Mouse (Mus musculus) forebrain, postnatal 0 days (tissue): ENCODE measurements at regions not wholly inside any gene's neighbourhood (a gene's known extent, or its start where the extent isn't known, plus 50 kb on each side); places are given as distances from the start of the nearest gene placed in this dataset.

ENCODE experiments used
- ATAC-seq: fragments of 200-750 bp; cut with Nextera tagmentation; 2 replicates; pipeline ENCODE4 v1.8.0; 2017; ENCODE audit warnings: mild to moderate bottlenecking, moderate library complexity
- DNase-seq: peaks from one replicate; pipeline ENCODE4 v3.0.0-alpha.2; 2015
- H3K27ac ChIP-seq: fragments of 300-500 bp; sonication (generic); 2 replicates; pipeline ENCODE4 v1.5.1; 2014; ENCODE audit warnings: low read depth, mild to moderate bottlenecking, antibody characterized with exemption, low read length, moderate library complexity, mixed read lengths
- H3K27me3 ChIP-seq: fragments of 300-500 bp; sonication (generic); 2 replicates; pipeline ENCODE4 v1.6.1; 2014; ENCODE audit warnings: mild to moderate bottlenecking, low read length, mixed read lengths; ENCODE audit not compliant: insufficient read depth
- H3K36me3 ChIP-seq: fragments of 300-500 bp; sonication (generic); 2 replicates; pipeline ENCODE4 v1.6.1; 2014; ENCODE audit warnings: mild to moderate bottlenecking, moderate library complexity; ENCODE audit not compliant: insufficient read depth
- H3K4me1 ChIP-seq: fragments of 300-500 bp; sonication (generic); 2 replicates; pipeline ENCODE4 v1.6.1; 2014; ENCODE audit warnings: antibody characterized with exemption; ENCODE audit not compliant: insufficient read depth
- H3K4me2 ChIP-seq: fragments of 300-500 bp; sonication (generic); 2 replicates; pipeline ENCODE4 v1.6.1; 2014; ENCODE audit warnings: low read depth, mild to moderate bottlenecking, moderate library complexity
- H3K4me3 ChIP-seq: fragments of 300-500 bp; sonication (generic); 2 replicates; pipeline ENCODE4 v1.5.1; 2014; ENCODE audit warnings: low read depth, low read length, mixed read lengths
- H3K9ac ChIP-seq: fragments of 300-500 bp; sonication (generic); 2 replicates; pipeline ENCODE4 v1.6.1; 2014; ENCODE audit warnings: mild to moderate bottlenecking
- H3K9me3 ChIP-seq: fragments of 300-500 bp; sonication (generic); 2 replicates; pipeline ENCODE4 v1.6.1; 2016; ENCODE audit warnings: low read length
- CTCF ChIP-seq: sonication (generic); IDR thresholded peaks from 2 replicates; pipeline ENCODE4 v1.5.1; 2016; ENCODE audit warnings: antibody characterized with exemption, control low read depth, low read depth
- WGBS: fragments of 180-500 bp; shearing (Covaris S2); extraction: QIAGEN DNeasy Blood & Tissue Kit; methylation state at CpG from one replicate; pipeline ENCODE4 v1.1.7; 2014; 5-methylcytosine and 5-hydroxymethylcytosine counted together

DNA sequence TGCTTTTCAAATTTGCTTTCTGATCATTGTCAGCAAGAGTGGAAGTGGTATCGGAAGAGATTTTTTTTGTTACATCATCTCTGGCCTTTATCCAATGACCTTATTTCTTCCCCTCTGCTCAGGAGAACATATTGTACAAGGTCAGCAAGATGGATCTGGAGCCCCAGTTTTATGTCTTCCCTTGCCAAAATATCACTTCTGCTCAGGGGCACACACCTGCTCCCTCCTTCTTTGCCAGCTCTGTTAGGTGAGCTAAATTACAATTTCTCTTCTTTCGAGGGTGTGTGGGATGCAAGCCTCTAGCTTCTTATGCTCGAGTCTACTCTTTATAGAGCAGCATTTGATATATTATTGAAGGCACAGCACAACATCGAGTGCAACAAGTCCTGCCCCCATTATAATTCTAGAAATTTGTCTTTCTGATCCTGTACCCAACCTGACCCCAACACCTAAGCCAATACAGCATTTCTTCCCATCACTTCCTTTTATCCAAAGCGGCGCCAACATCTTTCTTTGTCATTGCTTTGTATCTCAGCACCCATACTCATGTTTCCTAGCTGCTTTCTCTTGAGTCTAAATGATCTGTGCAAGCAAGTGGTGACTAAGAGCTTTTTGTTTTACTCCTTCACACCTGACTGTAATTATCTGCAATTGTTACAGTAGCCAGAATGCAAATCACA, 263.1 kb upstream of the Crbn start:
- ATAC-seq (no peak), DNase-seq (no peak)
- 88% methylated on average over 6 of the region's 6 CpGs for WGBS
- Histone ChIP-seq H3K4me1 (no peaks in the 10 kb centered on the region), H3K9ac (no peak overlapping the region), H3K9me3 (no peaks in the 10 kb centered on the region), H3K27ac (no peak overlapping the region), H3K4me3 (no peak overlapping the region), H3K36me3 (no peaks in the 10 kb centered on the region), H3K4me2 (no peak overlapping the region), H3K27me3 (no peaks in the 10 kb centered on the region)
- TF ChIP-seq CTCF: no peak

DNA sequence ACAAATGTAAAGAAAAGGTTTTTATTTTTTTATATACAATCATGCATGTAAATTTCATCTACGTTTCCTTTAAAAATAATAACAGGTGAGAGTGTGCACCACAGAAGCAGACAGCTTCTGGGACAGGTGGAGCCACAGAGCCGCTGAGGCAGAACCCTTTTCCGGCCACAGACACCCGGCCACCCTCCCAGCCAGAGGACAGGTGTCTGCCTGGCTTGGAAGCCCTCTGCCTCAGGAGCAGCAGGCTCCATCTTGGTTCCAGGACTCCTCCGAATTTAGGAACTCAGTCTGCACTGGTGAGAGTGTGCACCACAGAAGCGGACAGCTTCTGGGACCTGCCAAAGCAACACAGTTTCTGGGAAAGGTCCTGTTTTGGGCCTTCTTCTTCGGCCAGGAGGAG, 270.6 kb upstream of the Crbn start:
- Histone ChIP-seq H3K36me3 (no peaks in the 10 kb centered on the region), H3K4me1 (no peaks in the 10 kb centered on the region), H3K9me3 (no peaks in the 10 kb centered on the region), H3K4me2 (no peak overlapping the region), H3K4me3 (no peak overlapping the region), H3K9ac (no peak overlapping the region), H3K27ac (no peak overlapping the region), H3K27me3 (no peaks in the 10 kb centered on the region)
- ATAC-seq: no peak
- DNase-seq: no peak
- 87% methylated on average over 7 of the region's 7 CpGs for WGBS
- no peak for TF ChIP-seq CTCF

DNA sequence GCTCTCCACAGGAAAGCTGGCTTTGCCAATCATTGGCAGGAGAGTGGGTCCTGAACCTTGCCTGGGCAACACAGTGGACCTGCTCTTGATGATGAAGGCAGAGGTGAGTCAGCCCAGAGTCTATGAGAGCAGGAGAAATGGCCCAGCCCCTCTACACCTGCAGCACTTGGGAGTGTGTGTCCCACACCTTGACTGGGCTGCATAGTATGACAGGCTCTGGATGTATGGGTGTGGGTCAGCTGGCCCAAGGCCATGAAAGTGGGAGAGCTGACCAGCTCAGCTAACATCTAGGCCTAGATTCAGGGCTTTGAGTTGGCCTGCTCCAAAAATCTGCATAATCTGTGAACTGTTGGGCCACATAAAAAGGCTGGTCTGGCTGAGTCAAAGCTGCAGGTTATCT, 292.7 kb upstream of the Crbn start:
- no peak for ATAC-seq

DNA sequence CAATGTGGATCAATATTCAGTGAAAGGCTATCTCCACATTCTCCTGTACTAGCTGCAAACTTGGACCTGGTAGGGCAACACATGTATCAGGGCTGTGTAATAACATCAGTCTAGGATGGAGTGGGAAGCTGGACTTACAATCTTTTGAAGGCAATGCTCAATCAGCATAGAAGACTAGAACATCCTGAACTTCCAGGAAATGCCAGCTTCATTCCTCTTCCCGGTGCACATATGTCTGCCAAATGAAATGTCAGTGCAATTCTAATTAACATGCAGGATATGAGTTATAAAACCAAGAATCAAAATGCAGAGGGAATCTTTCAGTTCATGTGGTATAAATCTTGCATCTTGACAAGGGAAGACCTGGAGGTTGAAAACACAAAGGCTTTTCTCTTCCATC, 328.8 kb upstream of the Crbn start:
- ATAC-seq: no peak
- Histone ChIP-seq H3K9ac (no peak overlapping the region), H3K9me3 (no peaks in the 10 kb centered on the region), H3K4me2 (no peak overlapping the region), H3K27me3 (no peaks in the 10 kb centered on the region), H3K4me3 (no peak overlapping the region), H3K36me3 (no peaks in the 10 kb centered on the region), H3K27ac (no peak overlapping the region), H3K4me1 (no peaks in the 10 kb centered on the region)
- DNase-seq: no peak
- TF ChIP-seq CTCF: no peak
- 61% methylated on average over 1 of the region's 1 CpGs for WGBS

More for the DNA sequence above, 292.7 kb upstream of the Crbn start:
- Histone ChIP-seq H3K4me3 (no peak overlapping the region), H3K27ac (no peak overlapping the region), H3K4me2 (no peak overlapping the region), H3K9me3 (no peaks in the 10 kb centered on the region), H3K9ac (no peak overlapping the region), H3K4me1 (no peaks in the 10 kb centered on the region), H3K27me3 (no peaks in the 10 kb centered on the region), H3K36me3 (no peaks in the 10 kb centered on the region)
- no peak for TF ChIP-seq CTCF
- DNase-seq: no peak

DNA sequence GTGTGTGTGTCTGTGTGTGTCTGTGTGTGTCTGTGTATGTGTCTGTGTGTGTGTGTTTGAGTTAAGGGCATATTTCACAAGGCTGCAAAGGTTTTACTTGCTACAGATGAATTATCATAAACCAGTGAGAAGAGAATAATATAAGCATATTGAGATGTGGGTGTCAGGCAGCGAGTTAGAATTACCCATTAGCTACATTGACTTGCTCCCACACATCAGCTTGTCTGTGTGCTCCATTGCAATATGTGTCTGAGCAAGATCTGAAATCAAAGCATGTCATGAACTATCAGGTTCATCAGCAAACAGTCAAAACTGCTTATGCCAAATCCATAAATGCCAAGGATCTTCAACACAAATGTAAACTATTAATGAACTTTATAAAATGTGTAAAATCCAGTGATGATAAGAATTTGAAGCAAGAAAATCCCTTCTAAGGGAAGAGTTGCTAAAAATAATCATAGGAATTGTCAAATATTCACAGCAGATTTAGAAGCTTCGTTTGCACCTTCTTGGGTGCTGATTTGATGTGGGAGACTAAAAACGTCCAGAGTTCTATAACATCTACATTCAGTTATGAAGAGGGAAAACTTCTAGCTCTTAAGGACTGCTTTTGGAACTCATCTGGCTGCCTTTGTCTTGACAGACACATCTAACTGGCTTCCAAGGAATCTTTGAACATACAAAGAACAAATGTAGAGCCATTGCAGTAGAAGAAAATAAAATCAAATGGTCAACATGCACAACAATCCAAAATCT, 361.7 kb upstream of the Lrrn1 start:
- ATAC-seq: no peak
- 66% methylated on average over 3 of the region's 3 CpGs for WGBS
- Histone ChIP-seq H3K4me1 (no peaks in the 10 kb centered on the region), H3K27me3 (no peaks in the 10 kb centered on the region), H3K4me2 (no peak overlapping the region), H3K9me3 (no peaks in the 10 kb centered on the region), H3K36me3 (no peaks in the 10 kb centered on the region), H3K9ac (no peak overlapping the region), H3K4me3 (no peak overlapping the region), H3K27ac (no peak overlapping the region)
- no peak for DNase-seq
- TF ChIP-seq CTCF: no peak

DNA sequence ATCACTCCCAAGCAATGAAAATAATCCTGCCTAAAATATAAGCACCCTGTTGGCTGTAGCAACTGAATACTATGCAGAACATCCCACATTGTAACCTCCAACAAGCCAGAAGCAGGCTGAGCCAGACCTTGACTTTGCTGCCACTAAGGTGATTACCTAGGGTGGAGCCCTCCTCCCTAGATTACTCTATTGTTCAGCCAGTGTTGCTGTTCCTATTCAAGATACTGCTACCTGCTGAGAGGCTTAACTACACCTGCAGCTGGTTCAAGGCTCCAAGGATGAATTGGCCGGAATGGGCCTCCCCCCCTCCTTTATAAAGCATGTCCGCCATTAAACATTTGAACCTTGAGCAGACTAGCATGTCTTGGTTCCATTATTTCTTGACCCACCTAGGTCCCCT, 311.3 kb upstream of the Lrrn1 start:
- no peaks in the 10 kb centered on the region; the same call in 1 of the 2 replicates for H3K4me1 ChIP-seq
- DNase-seq (no peak), ATAC-seq (no peak)
- H3K4me2 ChIP-seq: no peak overlapping the region
- no peak for TF ChIP-seq CTCF
- no peaks in the 10 kb centered on the region for H3K9me3 ChIP-seq
- no peaks in the 10 kb centered on the region for H3K36me3 ChIP-seq
- 63% methylated on average over 2 of the region's 2 CpGs for WGBS
- H3K27me3 ChIP-seq: no peaks in the 10 kb centered on the region
- H3K9ac ChIP-seq: no peak overlapping the region
- H3K27ac ChIP-seq: no peak overlapping the region
- H3K4me3 ChIP-seq: no peak overlapping the region

DNA sequence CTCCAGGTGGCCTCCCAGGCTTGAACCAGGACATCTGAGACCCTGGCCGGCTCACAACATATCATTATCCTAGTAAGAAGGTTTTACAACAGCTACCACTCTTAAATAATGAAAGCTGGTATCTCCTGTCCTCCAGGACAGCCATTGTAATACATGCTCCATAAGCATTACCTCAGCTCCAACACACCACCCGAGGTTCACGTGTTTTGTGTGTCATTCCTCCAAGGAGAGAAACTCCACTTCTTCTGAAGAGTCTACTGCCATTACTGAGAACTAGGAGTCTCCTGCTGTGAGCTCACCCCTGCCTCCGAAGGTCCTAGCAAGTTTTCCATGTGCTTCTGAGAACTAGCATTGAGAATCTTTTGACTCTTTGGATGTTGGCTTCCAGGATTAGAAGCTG, 310.8 kb upstream of the Lrrn1 start:
- H3K9ac ChIP-seq: no peak overlapping the region
- no peak overlapping the region for H3K4me2 ChIP-seq
- no peaks in the 10 kb centered on the region for H3K27me3 ChIP-seq
- no peaks in the 10 kb centered on the region for H3K36me3 ChIP-seq
- H3K4me3 ChIP-seq: no peak overlapping the region
- ATAC-seq (no peak), DNase-seq (no peak)
- H3K27ac ChIP-seq: no peak overlapping the region
- WGBS: 62% methylated on average over 4 of the region's 4 CpGs
- no peak for TF ChIP-seq CTCF
- H3K9me3 ChIP-seq: no peaks in the 10 kb centered on the region
- H3K4me1 ChIP-seq: no peaks in the 10 kb centered on the region; the same call in 1 of the 2 replicates
